Mouse (Mus musculus) testis, postnatal 10 days (tissue): ENCODE results near the gene Hnrnpll.

Source experiments
- DNase-seq: peaks from one replicate; pipeline ENCODE4 v3.0.0; 2021; ENCODE audit warnings: low spot score

The Hnrnpll gene

GRCm38 (mm10) chr17:80061783-80062619 lies at the start of gene Hnrnpll:
TSS of gene Hnrnpll (minus strand) at chr17:80062334.
- peak; percentile 97 for DNase-seq

DNA sequence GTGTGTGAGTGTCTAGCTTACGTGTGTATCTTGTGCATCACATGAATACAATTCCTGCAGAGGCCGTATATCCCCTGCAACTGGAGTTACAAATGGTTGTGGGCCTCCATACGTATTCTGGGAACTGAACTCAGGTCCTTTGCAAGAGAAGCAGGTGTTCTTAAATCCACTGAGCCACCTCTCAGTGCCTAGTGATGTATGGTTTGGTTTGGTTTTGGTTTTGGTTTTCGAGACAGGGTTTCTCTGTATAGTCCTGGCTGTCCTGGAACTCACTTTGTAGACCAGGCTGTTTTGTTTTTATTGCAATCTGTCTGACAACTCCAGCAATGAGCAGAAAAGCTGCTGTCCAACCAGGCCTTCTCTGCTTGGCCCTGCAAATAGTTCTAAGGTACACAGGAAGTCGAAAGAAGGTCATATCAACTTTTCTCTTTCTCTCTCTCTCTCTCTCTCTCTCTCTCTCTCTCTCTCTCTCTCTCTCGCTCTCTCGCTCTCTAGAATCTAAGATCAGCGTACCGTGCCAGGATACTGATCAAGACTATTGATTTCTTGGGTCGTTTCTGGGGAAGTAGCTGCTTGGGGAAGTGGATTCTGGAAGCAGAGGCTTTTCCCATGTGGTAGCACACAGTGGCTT lies 43.3 kb upstream of the Hnrnpll start:
- DNase-seq = no peak

- DNase-seq = no peak
Observed at GRCm38 (mm10) chr17:80099823-80100222, 37.7 kb upstream of the Hnrnpll start.

- DNase-seq = no peak
Observed at GRCm38 (mm10) chr17:80097221-80097620, 35.1 kb upstream of the Hnrnpll start.

DNA sequence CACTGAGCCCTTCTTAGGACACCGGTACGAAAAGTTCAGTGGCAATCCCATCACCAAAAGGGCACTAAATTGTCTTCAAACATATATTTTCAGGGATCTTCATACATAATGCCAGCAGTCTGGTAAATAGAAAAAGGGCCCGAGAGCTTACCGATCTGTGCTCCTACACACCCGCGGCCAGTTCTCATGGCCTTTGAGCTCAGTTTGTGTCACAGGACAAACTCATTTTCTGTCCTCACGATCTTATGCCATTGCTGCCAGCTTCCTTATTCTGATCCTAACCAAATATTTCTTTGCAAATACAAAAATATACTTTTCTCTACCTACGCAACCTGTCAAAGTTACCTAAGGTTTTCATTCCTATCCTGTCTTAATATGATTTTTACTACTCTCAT lies 34.6 kb upstream of the Hnrnpll start:
- DNase-seq = no peak

DNA sequence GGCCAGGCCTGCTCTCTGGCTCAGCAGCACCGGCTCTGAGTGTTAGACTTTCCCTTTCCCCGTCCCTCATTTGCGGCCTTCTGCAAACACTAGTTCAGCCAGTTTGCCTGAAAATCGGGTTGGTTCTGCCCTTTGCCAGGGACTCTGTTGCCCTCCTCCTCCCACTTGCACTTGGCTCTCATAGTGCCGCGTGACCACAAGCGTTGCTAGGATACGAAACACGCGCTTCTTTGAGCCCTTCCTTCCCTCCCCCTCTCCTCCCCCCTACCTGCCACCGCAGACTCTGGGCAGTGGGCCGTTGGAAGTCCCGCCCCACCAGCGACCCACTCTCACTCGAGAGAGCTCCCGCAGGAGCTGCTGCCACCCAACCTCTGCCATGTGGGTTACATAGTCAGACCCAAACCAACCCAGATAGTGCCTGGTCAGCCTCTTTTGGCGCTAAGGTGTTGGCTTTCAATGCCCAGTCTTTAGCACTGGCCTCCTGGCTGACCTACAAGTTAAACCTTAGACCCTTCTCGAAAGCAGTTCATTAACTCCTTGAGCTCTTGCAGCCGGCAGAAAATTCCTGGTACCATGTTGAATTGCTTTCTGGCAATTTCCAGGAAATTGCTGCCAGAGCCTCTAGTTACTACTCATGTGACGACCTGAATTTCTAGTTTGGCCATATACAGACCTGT lies 34.0 kb upstream of the Hnrnpll start:
- peak; percentile 57 for DNase-seq

- no peak for DNase-seq
Observed at GRCm38 (mm10) chr17:80095254-80095899, 33.2 kb upstream of the Hnrnpll start.

DNA sequence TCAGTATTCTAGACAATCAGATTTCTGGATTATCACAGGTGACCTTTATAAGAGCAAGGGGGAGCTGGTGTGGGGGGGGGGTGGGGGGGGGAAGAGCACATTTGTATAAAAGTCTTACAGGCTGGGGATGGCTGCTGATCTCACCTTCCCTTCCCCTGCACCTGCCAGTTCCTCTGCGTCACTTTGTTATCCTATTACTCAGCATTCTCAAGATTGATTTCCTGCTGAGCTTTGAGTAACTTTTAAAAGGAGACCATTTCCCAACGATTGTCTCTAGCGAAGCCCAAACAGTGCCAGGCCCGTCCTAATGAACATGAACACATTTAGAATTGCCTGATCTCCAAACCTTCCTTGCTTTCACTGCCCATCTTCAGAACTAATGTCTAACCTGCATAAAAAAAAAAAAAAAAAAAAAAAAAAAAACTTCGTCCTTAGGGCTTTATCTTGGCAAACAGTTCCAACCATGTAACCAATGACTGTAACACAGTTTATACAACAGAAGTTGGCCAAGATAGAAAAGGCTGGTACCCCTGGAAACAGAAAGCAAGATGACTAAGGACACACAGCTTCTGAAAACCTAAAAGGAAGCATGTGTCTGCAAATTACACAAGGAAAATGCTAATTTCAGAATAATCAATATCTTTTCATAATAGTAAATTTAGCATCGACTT lies 29.9 kb upstream of the Hnrnpll start:
- no peak for DNase-seq

DNA sequence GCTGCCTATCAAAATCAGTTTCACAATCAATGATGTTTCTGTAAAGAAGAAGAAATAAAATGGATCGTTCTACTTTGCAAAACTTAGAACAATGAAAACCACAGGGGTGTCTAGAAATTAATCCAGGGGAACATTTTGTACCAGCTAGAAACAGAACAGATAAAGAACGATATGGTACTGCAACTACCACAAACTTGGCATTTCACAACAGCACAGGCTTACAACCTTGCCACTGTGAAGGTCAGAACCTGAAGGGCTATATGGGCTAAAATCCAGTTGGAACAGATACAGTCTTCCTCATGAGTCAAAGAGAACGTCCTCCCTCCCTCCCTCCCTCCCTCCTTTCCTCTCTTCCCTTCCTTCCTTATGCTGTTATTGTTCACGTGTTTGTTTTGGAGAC lies 28.4 kb upstream of the Hnrnpll start:
- DNase-seq = no peak

DNA sequence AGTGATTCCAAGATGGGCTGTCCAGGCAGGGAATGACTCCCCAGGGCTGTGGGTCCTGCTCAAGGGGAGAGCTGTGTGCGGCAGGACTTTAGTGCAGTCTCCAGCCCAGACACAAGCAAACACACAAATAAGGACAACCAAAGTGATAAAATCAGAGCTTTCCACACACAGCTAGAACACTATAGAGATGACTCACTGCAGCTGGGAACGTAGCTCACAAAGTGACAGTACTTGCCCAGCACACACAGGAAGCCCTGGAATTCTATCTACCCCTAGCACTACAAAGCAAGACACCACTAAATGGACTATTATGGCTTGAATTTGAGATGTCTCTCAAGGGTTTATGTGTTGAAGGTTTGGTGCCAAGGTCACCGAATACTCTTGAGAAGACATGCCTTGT lies 26.0 kb upstream of the Hnrnpll start:
- DNase-seq = no peak

- no peak for DNase-seq
Observed at GRCm38 (mm10) chr17:80086591-80086990, 24.5 kb upstream of the Hnrnpll start.

DNA sequence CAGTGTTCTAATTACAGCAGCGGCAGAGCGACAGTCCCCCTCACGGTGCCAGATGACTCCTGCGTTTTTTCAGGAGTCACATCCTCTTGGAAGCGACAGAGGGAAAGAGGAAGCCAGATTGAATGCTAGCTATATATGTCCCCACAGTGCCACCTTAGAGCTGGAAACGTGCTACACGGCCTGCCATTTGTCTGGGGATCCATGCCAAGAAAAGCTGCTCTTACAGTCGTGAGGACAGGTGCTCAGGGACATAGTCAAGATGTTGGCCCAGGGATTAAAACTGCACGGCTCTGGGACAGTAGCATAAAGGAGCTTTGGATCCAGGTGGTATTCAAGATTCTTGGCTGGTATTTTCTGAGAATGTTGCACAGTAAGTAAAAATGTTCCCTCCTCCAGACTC lies 22.3 kb upstream of the Hnrnpll start:
- DNase-seq = no peak

- no peak for DNase-seq
Observed at GRCm38 (mm10) chr17:80083223-80083622, 21.1 kb upstream of the Hnrnpll start.

- no peak for DNase-seq
Observed at GRCm38 (mm10) chr17:80078726-80079125, 16.6 kb upstream of the Hnrnpll start.

GRCm38 (mm10) chr17:80067257-80067656 lies 5.1 kb upstream of the Hnrnpll start:
- DNase-seq = no peak

- no peak for DNase-seq
Observed at GRCm38 (mm10) chr17:80063840-80064495, 1.8 kb upstream of the Hnrnpll start.

- no peak for DNase-seq
Observed at GRCm38 (mm10) chr17:80063386-80063785, 1.3 kb upstream of the Hnrnpll start.

DNA sequence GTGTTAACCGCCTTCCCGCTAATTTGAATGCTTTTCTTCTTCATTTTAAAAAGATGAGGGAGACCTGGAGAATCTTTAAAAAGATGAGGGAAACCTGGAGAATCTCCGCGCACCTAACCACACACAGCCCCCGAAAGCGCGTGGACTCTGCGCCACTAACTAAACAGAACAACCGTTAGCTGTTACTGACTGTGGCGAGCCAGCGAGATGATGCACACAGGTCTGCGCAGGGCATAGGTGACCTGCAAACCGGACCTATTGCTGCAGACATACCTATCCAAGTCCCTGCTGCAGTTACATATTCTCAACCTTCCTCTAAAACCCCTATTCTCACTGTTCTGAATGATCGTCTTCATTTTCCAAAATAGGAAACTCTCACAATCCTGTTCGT lies 481 bp upstream of the Hnrnpll start:
- no peak for DNase-seq

- DNase-seq = peak; percentile 73
Observed at GRCm38 (mm10) chr17:80060828-80061782, 1.0 kb downstream of the Hnrnpll start.

DNA sequence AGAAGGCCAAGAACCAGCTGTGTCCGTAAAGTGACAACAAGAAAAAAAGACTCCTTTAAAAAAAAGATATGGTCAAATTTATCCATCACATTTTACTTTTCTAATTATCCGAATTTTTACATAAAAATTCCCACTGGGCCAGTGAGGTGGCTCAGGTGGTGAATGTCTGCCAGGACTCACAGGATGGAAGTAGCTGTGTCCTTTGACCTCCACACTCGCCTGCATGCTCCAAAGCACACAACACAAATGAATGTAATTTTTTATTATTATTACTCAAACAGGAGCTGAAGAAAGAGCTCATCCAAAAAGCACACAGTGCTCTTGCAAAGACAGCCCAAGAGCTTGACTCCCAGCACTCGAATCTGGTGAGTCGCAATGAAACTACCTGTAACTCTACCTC lies 2.0 kb downstream of the Hnrnpll start:
- DNase-seq = no peak
